Mouse (Mus musculus): ENCODE measurements around the gene Tigd4.

GRCm38 (mm10) chr3:84597996-84598734 is 4.8 kb downstream of the Tigd4 start:
- TF ChIP-seq CTCF (IDR thresholded peaks at IDR 0.05; ENCODE audit: low read depth) (no peak), EP300 (IDR thresholded peaks at IDR 0.05; ENCODE audit: low read depth) (no peak)
